Mouse (Mus musculus) adrenal gland, postnatal 25 days (tissue): ENCODE measurements around the gene Lyzl4. TPM values are rescaled to one million over a fixed set of nuclear protein-coding genes. Genes with fewer than 3 reads are reported as not detected.

ENCODE experiments used
- total RNA-seq: library from RNA; stranded (reverse); gene quantifications from 2 replicates; pipeline ENCODE4 v1.2.3, GENCODE M21; 2021

Lyzl4 gene
- total RNA-seq, 1 experiment from 2014 or later, result not detected

Other genes starting within 250 kb of the Lyzl4 start
- gene Cck, start 146.4 kb downstream of the Lyzl4 start, total RNA-seq, result not detected in 2 replicates
- gene Vipr1, start 620 bp upstream of the Lyzl4 start, total RNA-seq, result 0.18 and 0.62 TPM in 2 replicates
- 4.9 and 5.3 TPM in 2 replicates for gene Sec22c, start 63.4 kb upstream of the Lyzl4 start, total RNA-seq
- gene Ss18l2, start 68.2 kb upstream of the Lyzl4 start, total RNA-seq, result 41.6 and 44.9 TPM in 2 replicates
- 90.6 and 90.8 TPM in 2 replicates for gene Nktr, start 77.1 kb upstream of the Lyzl4 start, total RNA-seq
- 33.3 and 55.7 TPM in 2 replicates for gene Zfp651, start 117.2 kb upstream of the Lyzl4 start, total RNA-seq
- 0.18 TPM in 1 of 2 replicates, not detected in the other for gene Klhl40, start 135.5 kb upstream of the Lyzl4 start, total RNA-seq
- not detected in 2 replicates for gene Hhatl, start 150.4 kb upstream of the Lyzl4 start, total RNA-seq
- gene Ccdc13, start 197.4 kb upstream of the Lyzl4 start, total RNA-seq, result 1.3 and 1.5 TPM in 2 replicates
- gene Higd1a, start 216.3 kb upstream of the Lyzl4 start, total RNA-seq, result 77.9 and 79.7 TPM in 2 replicates